Mouse (Mus musculus): Measurements from ENCODE around the gene Ldb1. TPM values are rescaled to one million over a fixed set of nuclear protein-coding genes. Genes with fewer than 3 reads are reported as not detected.

Ldb1 gene
- polyA plus RNA-seq, 1 experiment from 2014 or later, result 32.3 TPM

DNA sequence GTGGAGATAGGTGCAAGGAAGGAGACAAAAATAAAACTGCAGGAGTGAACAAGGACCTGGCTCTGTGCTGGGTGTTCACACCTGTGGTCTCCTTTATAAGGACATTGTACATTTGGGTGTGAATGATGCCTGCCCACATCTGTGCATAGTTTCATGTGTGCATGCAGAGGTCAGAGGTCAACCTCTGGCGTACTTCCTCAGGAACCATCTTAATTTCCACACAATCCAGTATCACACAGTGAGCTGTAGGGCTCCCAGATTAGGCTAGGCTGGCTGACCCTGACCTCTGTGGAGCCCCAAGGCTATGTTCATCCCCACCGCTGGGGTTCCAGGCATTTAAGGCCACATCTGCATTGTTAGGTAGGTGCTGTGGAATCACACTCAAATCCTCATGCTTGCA, 2.4 kb upstream of the Ldb1 start:
- H3K27ac ChIP-seq (ENCODE audit: low read depth), result no peak overlapping the region
- ATAC-seq (no peak), DNase-seq (no peak)
- H3K36me3 ChIP-seq (replicated peaks; ENCODE audit: insufficient read depth, low read length), result no peaks in the 10 kb centered on the region
- TF ChIP-seq CTCF (IDR thresholded peaks at IDR 0.05; ENCODE audit: low read depth), result no peak
- no peak for TF ChIP-seq EP300 (IDR thresholded peaks at IDR 0.05; ENCODE audit: low read depth)
- H3K9me3 ChIP-seq (ENCODE audit: low read length), result no peaks in the 10 kb centered on the region
- H3K27me3 ChIP-seq (ENCODE audit: insufficient read depth, low read length), result no peaks in the 10 kb centered on the region
- 62% methylated on average over 2 of the region's 2 CpGs for WGBS (ENCODE audit: insufficient replicate concordance)
- peaks cover 34% of the 10 kb centered on the region for H3K4me1 ChIP-seq (ENCODE audit: insufficient read depth)
- H3K4me2 ChIP-seq (ENCODE audit: low read depth, low read length), result no peak overlapping the region
- no peak overlapping the region for H3K4me3 ChIP-seq (ENCODE audit: low read depth, low read length)
- no peak overlapping the region for H3K9ac ChIP-seq (replicated peaks)

DNA sequence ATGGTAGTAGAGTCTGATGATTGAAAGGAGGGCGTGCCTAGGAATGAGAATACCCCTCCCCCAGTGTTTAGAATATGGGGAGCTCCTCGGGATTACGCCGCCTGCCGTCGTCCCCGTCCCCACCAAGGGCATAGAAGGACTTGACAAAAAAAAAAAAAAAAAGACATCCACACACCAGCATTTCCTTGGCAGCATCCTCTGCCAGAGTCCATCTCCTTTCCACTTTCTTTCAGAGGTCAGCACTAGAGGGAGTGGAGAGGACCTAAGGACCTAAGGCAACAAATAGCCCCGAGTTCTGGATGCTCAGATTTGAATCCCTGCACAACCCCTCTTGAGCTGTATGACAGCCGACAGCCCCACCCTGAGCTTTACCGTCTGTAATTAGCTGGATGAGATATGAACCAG, 1.6 kb upstream of the Ldb1 start:
- DNase-seq (no peak), ATAC-seq (no peak)
- H3K4me2 ChIP-seq (ENCODE audit: low read depth, low read length), result 0 out of 2 replicates have a peak overlapping the region, but pooled peaks have one; percentile 95
- H3K4me3 ChIP-seq (ENCODE audit: low read depth, low read length), result no peak overlapping the region
- no peaks in the 10 kb centered on the region for H3K9me3 ChIP-seq (ENCODE audit: low read length)
- no peaks in the 10 kb centered on the region for H3K27me3 ChIP-seq (ENCODE audit: insufficient read depth, low read length)
- H3K36me3 ChIP-seq (replicated peaks; ENCODE audit: insufficient read depth, low read length), result no peaks in the 10 kb centered on the region
- peak overlapping the region; percentile 95; the same call in 1 of the 2 replicates for H3K27ac ChIP-seq (ENCODE audit: low read depth)
- TF ChIP-seq CTCF (IDR thresholded peaks at IDR 0.05; ENCODE audit: low read depth), result peak; percentile 14; the same call in 1 of the 2 replicates
- no peak for TF ChIP-seq EP300 (IDR thresholded peaks at IDR 0.05; ENCODE audit: low read depth)
- WGBS (ENCODE audit: insufficient replicate concordance), result 11% methylated on average over 10 of the region's 10 CpGs
- H3K9ac ChIP-seq (replicated peaks), result no peak overlapping the region
- peaks cover 42% of the 10 kb centered on the region for H3K4me1 ChIP-seq (ENCODE audit: insufficient read depth)

DNA sequence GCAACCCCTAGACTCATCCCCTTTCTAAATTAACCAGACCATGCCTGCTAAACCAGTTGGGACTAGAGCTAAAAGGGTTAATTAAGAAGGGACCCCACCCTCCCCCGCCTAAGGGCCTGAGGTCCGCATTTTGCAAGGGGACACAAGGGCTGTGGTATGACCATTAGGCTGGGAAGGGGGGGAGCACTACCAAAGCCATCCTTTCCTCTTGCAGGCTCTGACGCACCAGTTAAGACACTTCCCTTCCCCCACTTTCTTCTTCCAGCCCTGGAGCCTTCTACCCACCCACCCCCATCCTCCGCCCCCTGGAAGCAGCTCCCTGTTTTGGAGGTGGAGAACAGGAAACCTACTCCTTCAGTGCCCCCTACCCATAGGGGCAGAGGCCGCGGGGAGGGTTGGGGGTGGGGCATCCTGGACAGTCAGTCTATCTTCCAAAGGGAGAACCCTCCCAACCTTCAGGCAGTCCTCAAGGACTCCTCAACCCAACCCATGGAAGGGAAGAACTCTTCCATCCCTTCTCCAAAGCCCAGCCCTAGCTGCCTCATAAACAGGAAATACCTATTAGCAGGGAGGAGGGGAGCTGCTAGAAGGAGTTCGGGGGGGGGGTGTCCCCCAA, 790 bp upstream of the Ldb1 start:
- Histone ChIP-seq H3K27me3 (ENCODE audit: insufficient read depth, low read length) (no peaks in the 10 kb centered on the region), H3K9me3 (ENCODE audit: low read length) (no peaks in the 10 kb centered on the region), H3K4me1 (ENCODE audit: insufficient read depth) (peaks cover 50% of the 10 kb centered on the region), H3K9ac (replicated peaks) (peak overlapping the region; percentile 92), H3K36me3 (replicated peaks; ENCODE audit: insufficient read depth, low read length) (no peaks in the 10 kb centered on the region), H3K4me2 (ENCODE audit: low read depth, low read length) (peak overlapping the region; percentile 95), H3K4me3 (ENCODE audit: low read depth, low read length) (peak overlapping the region; percentile 81), H3K27ac (ENCODE audit: low read depth) (peak overlapping the region; percentile 95)
- ATAC-seq, result peak; percentile 14; the same call in 1 of the 2 replicates
- 2% methylated on average over 7 of the region's 7 CpGs for WGBS (ENCODE audit: insufficient replicate concordance)
- DNase-seq, result peak; percentile 57
- TF ChIP-seq CTCF (IDR thresholded peaks at IDR 0.05; ENCODE audit: low read depth), result no peak
- no peak for TF ChIP-seq EP300 (IDR thresholded peaks at IDR 0.05; ENCODE audit: low read depth)

DNA sequence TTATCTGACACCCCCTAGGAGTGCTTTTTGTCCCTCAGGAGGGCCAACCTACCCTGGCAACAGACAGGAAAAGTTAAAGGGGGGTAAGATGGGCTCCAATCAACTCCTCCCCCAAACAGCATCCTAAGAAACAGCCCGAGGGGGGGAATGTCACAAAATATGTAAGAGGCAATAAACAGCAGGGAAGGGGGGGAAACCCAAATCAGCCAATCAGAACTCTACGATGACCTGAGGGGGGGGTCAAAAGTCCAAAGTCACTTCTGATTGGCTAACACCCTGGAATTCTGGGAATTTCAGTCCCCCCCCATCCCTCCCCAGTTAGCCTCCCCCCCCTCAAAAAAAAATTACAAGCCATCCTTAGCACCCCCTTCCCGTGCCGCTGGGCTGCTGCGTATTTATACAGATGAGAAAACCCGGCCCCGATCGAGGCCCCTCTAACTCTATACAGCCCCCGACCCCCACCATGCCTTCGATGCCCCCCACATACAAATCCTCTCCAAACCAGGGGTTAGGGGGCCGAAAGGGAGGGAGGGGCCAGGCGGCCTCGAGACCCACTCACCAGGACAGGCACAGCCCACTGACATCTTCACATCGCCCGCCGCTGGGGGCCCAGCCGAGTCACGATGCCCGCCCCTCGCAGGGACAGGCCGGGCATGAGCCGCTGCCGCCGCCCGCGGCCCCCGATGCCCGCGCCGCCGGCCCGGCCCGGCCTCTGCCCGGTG, 582 bp downstream of the Ldb1 start, which contains the start of gene Pprc1:
Pprc1 (plus strand) TSS at position 616 of the 722 bp plus-strand sequence.
- Histone ChIP-seq H3K27ac (ENCODE audit: low read depth) (peak within 1 kb of the TSS; percentile 95), H3K4me3 (ENCODE audit: low read depth, low read length) (peak within 1 kb of the TSS; percentile 81), H3K36me3 (replicated peaks; ENCODE audit: insufficient read depth, low read length) (no peaks in the 10 kb centered on the region), H3K9ac (replicated peaks) (peak within 1 kb of the TSS; percentile 92), H3K27me3 (ENCODE audit: insufficient read depth, low read length) (no peaks in the 10 kb centered on the region), H3K4me2 (ENCODE audit: low read depth, low read length) (peak within 1 kb of the TSS; percentile 95), H3K4me1 (ENCODE audit: insufficient read depth) (peaks cover 57% of the 10 kb centered on the region), H3K9me3 (ENCODE audit: low read length) (no peaks in the 10 kb centered on the region)
- ATAC-seq, result no peak
- WGBS (ENCODE audit: insufficient replicate concordance), result 2% methylated on average over 15 of the region's 34 CpGs
- DNase-seq, result peak; percentile 52
- TF ChIP-seq EP300 (IDR thresholded peaks at IDR 0.05; ENCODE audit: low read depth) (no peak), CTCF (IDR thresholded peaks at IDR 0.05; ENCODE audit: low read depth) (no peak)

DNA sequence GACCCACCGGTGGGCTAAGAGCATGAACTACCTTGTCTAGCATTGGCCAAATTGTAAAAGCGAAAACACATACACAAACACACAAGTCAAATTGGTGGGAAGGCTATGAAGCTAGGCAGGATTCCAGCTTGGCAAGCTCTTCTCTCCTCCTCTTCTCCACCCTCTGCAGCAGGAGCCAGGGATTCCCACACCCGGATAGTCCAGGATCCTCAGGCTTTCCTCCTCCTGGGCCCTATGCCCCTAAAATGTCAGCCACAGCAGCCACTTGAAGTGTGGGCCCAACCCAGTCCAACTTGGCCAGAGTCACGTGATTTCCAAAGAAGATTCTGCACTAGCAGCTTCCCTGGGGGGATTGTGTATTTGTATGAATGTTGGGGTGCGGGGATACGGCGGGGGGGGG, 1.6 kb downstream of the Ldb1 start:
- 44% methylated on average over 7 of the region's 7 CpGs for WGBS (ENCODE audit: insufficient replicate concordance)
- Histone ChIP-seq H3K36me3 (replicated peaks; ENCODE audit: insufficient read depth, low read length) (no peaks in the 10 kb centered on the region), H3K27ac (ENCODE audit: low read depth) (peak overlapping the region; percentile 95), H3K9me3 (ENCODE audit: low read length) (no peaks in the 10 kb centered on the region), H3K4me3 (ENCODE audit: low read depth, low read length) (peak overlapping the region; percentile 81), H3K4me1 (ENCODE audit: insufficient read depth) (peaks cover 57% of the 10 kb centered on the region), H3K9ac (replicated peaks) (peak overlapping the region; percentile 21; the same call in 1 of the 2 replicates), H3K4me2 (ENCODE audit: low read depth, low read length) (peak overlapping the region; percentile 95), H3K27me3 (ENCODE audit: insufficient read depth, low read length) (no peaks in the 10 kb centered on the region)
- no peak for DNase-seq
- no peak for ATAC-seq
- TF ChIP-seq EP300 (IDR thresholded peaks at IDR 0.05; ENCODE audit: low read depth) (no peak), CTCF (IDR thresholded peaks at IDR 0.05; ENCODE audit: low read depth) (no peak)

DNA sequence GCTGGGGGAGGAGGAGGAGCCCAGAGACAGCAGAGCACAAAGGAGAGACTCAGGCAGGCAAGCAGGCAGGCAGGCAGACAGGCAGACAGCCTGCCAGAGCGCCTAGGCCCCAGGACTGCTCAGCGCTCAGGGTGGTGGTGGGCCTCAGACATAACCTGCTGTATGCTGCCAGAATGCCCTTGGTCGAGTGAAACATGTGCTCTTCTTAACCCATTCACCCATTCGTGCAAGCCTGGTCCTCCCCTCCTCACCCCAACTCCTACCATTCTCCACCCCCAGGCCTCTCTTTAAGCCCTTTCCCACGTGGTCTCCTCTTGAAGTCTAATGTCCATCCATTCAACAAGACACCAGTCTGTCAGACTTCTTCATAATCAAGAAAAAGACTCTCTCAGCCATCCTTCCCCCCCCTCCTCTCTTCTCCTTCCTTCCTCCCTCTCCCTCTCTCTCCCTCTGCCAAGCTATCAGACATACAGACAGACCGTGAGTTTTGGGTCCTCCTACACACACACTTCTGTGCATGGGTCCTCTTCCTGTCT, 2.5 kb downstream of the Ldb1 start:
- 6% methylated on average over 5 of the region's 6 CpGs for WGBS (ENCODE audit: insufficient replicate concordance)
- Histone ChIP-seq H3K27ac (ENCODE audit: low read depth) (peak overlapping the region; percentile 77), H3K4me3 (ENCODE audit: low read depth, low read length) (peak overlapping the region; percentile 30), H3K4me1 (ENCODE audit: insufficient read depth) (peaks cover 64% of the 10 kb centered on the region), H3K9me3 (ENCODE audit: low read length) (no peaks in the 10 kb centered on the region), H3K4me2 (ENCODE audit: low read depth, low read length) (peak overlapping the region; percentile 95), H3K36me3 (replicated peaks; ENCODE audit: insufficient read depth, low read length) (no peaks in the 10 kb centered on the region), H3K9ac (replicated peaks) (peak overlapping the region; percentile 47), H3K27me3 (ENCODE audit: insufficient read depth, low read length) (no peaks in the 10 kb centered on the region)
- TF ChIP-seq CTCF (IDR thresholded peaks at IDR 0.05; ENCODE audit: low read depth) (no peak), EP300 (IDR thresholded peaks at IDR 0.05; ENCODE audit: low read depth) (no peak)
- ATAC-seq, result peak; percentile 11
- peak; percentile 50 for DNase-seq
